Mouse (Mus musculus): Measurements from ENCODE around the gene Lin7a. TPM values are rescaled to one million over a fixed set of nuclear protein-coding genes. Genes with fewer than 3 reads are reported as not detected.

Gene Lin7a
- polyA plus RNA-seq, 1 experiment, result 0.19 TPM

- Histone ChIP-seq H3K79me3 (ENCODE audit: low read depth) (no peaks in the 10 kb centered on the region), H3K4me3 (ENCODE audit: insufficient read depth, poor library complexity, severe bottlenecking) (no peak overlapping the region), H3K27me3 (ENCODE audit: control insufficient read depth, insufficient read depth, insufficient read length) (no peaks in the 10 kb centered on the region), H3ac (ENCODE audit: control insufficient read depth, insufficient read length, low read depth) (no peak overlapping the region), H3K36me3 (ENCODE audit: control insufficient read depth, insufficient read depth) (no peaks in the 10 kb centered on the region), H3K79me2 (ENCODE audit: control insufficient read depth, insufficient read depth) (no peaks in the 10 kb centered on the region)
- TF ChIP-seq FOSL1 (IDR thresholded peaks at IDR 0.05; ENCODE audit: insufficient read depth, low read length, poor library complexity, severe bottlenecking) (no peak), MYOD1 (IDR thresholded peaks at IDR 0.05; ENCODE audit: control insufficient read depth, insufficient read length, low read depth) (no peak), USF1 (IDR thresholded peaks at IDR 0.05; ENCODE audit: low read depth) (no peak), MAX (IDR thresholded peaks at IDR 0.05) (no peak), CTCF (IDR thresholded peaks at IDR 0.05; ENCODE audit: control insufficient read depth, insufficient read depth, insufficient read length) (no peak), CEBPB (IDR thresholded peaks at IDR 0.05; ENCODE audit: low read depth) (no peak), MYOG (IDR thresholded peaks at IDR 0.05; ENCODE audit: control insufficient read depth, extremely low read depth, insufficient read length) (no peak)
These were observed 54.1 kb downstream of the Lin7a start for GRCm38 (mm10) chr10:107325558-107325957.

- TF ChIP-seq CTCF (IDR thresholded peaks at IDR 0.05; ENCODE audit: control insufficient read depth, insufficient read depth, insufficient read length) (no peak), FOSL1 (IDR thresholded peaks at IDR 0.05; ENCODE audit: insufficient read depth, low read length, poor library complexity, severe bottlenecking) (no peak), CEBPB (IDR thresholded peaks at IDR 0.05; ENCODE audit: low read depth) (no peak), MAX (IDR thresholded peaks at IDR 0.05) (no peak), MYOG (IDR thresholded peaks at IDR 0.05; ENCODE audit: control insufficient read depth, extremely low read depth, insufficient read length) (no peak), MYOD1 (IDR thresholded peaks at IDR 0.05; ENCODE audit: control insufficient read depth, insufficient read length, low read depth) (no peak), USF1 (IDR thresholded peaks at IDR 0.05; ENCODE audit: low read depth) (no peak)
- Histone ChIP-seq H3ac (ENCODE audit: control insufficient read depth, insufficient read length, low read depth) (no peak overlapping the region), H3K27me3 (ENCODE audit: control insufficient read depth, insufficient read depth, insufficient read length) (no peaks in the 10 kb centered on the region), H3K79me3 (ENCODE audit: low read depth) (no peaks in the 10 kb centered on the region), H3K4me3 (ENCODE audit: insufficient read depth, poor library complexity, severe bottlenecking) (no peak overlapping the region), H3K79me2 (ENCODE audit: control insufficient read depth, insufficient read depth) (no peaks in the 10 kb centered on the region), H3K36me3 (ENCODE audit: control insufficient read depth, insufficient read depth) (no peaks in the 10 kb centered on the region)
These were observed 68.0 kb downstream of the Lin7a start for GRCm38 (mm10) chr10:107339524-107339923.

GRCm38 (mm10) chr10:107341151-107341550 lies 69.7 kb downstream of the Lin7a start:
- Histone ChIP-seq H3K79me3 (ENCODE audit: low read depth) (no peaks in the 10 kb centered on the region), H3K79me2 (ENCODE audit: control insufficient read depth, insufficient read depth) (no peaks in the 10 kb centered on the region), H3K36me3 (ENCODE audit: control insufficient read depth, insufficient read depth) (no peaks in the 10 kb centered on the region), H3K27me3 (ENCODE audit: control insufficient read depth, insufficient read depth, insufficient read length) (no peaks in the 10 kb centered on the region), H3K4me3 (ENCODE audit: insufficient read depth, poor library complexity, severe bottlenecking) (no peak overlapping the region), H3ac (ENCODE audit: control insufficient read depth, insufficient read length, low read depth) (no peak overlapping the region)
- TF ChIP-seq CTCF (IDR thresholded peaks at IDR 0.05; ENCODE audit: control insufficient read depth, insufficient read depth, insufficient read length) (no peak), FOSL1 (IDR thresholded peaks at IDR 0.05; ENCODE audit: insufficient read depth, low read length, poor library complexity, severe bottlenecking) (no peak), MAX (IDR thresholded peaks at IDR 0.05) (no peak), USF1 (IDR thresholded peaks at IDR 0.05; ENCODE audit: low read depth) (no peak), MYOD1 (IDR thresholded peaks at IDR 0.05; ENCODE audit: control insufficient read depth, insufficient read length, low read depth) (no peak), MYOG (IDR thresholded peaks at IDR 0.05; ENCODE audit: control insufficient read depth, extremely low read depth, insufficient read length) (no peak), CEBPB (IDR thresholded peaks at IDR 0.05; ENCODE audit: low read depth) (no peak)

GRCm38 (mm10) chr10:107344200-107344599 lies 72.7 kb downstream of the Lin7a start:
- Histone ChIP-seq H3K36me3 (ENCODE audit: control insufficient read depth, insufficient read depth) (no peaks in the 10 kb centered on the region), H3K79me2 (ENCODE audit: control insufficient read depth, insufficient read depth) (no peaks in the 10 kb centered on the region), H3K79me3 (ENCODE audit: low read depth) (no peaks in the 10 kb centered on the region), H3K27me3 (ENCODE audit: control insufficient read depth, insufficient read depth, insufficient read length) (no peaks in the 10 kb centered on the region), H3K4me3 (ENCODE audit: insufficient read depth, poor library complexity, severe bottlenecking) (no peak overlapping the region), H3ac (ENCODE audit: control insufficient read depth, insufficient read length, low read depth) (no peak overlapping the region)
- TF ChIP-seq MAX (IDR thresholded peaks at IDR 0.05) (no peak), MYOD1 (IDR thresholded peaks at IDR 0.05; ENCODE audit: control insufficient read depth, insufficient read length, low read depth) (no peak), CEBPB (IDR thresholded peaks at IDR 0.05; ENCODE audit: low read depth) (no peak), MYOG (IDR thresholded peaks at IDR 0.05; ENCODE audit: control insufficient read depth, extremely low read depth, insufficient read length) (no peak), USF1 (IDR thresholded peaks at IDR 0.05; ENCODE audit: low read depth) (no peak), CTCF (IDR thresholded peaks at IDR 0.05; ENCODE audit: control insufficient read depth, insufficient read depth, insufficient read length) (no peak), FOSL1 (IDR thresholded peaks at IDR 0.05; ENCODE audit: insufficient read depth, low read length, poor library complexity, severe bottlenecking) (no peak)

GRCm38 (mm10) chr10:107347842-107348241 lies 76.4 kb downstream of the Lin7a start:
- Histone ChIP-seq H3K79me3 (ENCODE audit: low read depth) (no peaks in the 10 kb centered on the region), H3K4me3 (ENCODE audit: insufficient read depth, poor library complexity, severe bottlenecking) (no peak overlapping the region), H3K79me2 (ENCODE audit: control insufficient read depth, insufficient read depth) (no peaks in the 10 kb centered on the region), H3K36me3 (ENCODE audit: control insufficient read depth, insufficient read depth) (no peaks in the 10 kb centered on the region), H3K27me3 (ENCODE audit: control insufficient read depth, insufficient read depth, insufficient read length) (no peaks in the 10 kb centered on the region), H3ac (ENCODE audit: control insufficient read depth, insufficient read length, low read depth) (no peak overlapping the region)
- no peak for TF ChIP-seq USF1 (IDR thresholded peaks at IDR 0.05; ENCODE audit: low read depth)
- no peak for TF ChIP-seq MYOD1 (IDR thresholded peaks at IDR 0.05; ENCODE audit: control insufficient read depth, insufficient read length, low read depth)
- TF ChIP-seq MYOG (IDR thresholded peaks at IDR 0.05; ENCODE audit: control insufficient read depth, extremely low read depth, insufficient read length), result no peak
- TF ChIP-seq FOSL1 (IDR thresholded peaks at IDR 0.05; ENCODE audit: insufficient read depth, low read length, poor library complexity, severe bottlenecking), result no peak

Data from C2C12 (cell line).